Mouse (Mus musculus) adipocyte (in vitro differentiated cells): ENCODE data around the gene Camk1.

ENCODE experiments used
- DNase-seq: peaks from one replicate; pipeline ENCODE4 v3.0.0-alpha.2; 2016; ENCODE audit warnings: low spot score

Gene Camk1

GRCm38 (mm10) chr6:113343177-113344092 is at the start of gene Camk1:
Camk1 (minus strand) TSS chr6:113343984.
- DNase-seq = peak; percentile 87

GRCm38 (mm10) chr6:113392387-113393071 is 48.7 kb upstream of the Camk1 start:
- no peak for DNase-seq

GRCm38 (mm10) chr6:113392015-113392386 is 48.2 kb upstream of the Camk1 start:
- DNase-seq = no peak

- peak; percentile 21 for DNase-seq
Observed at GRCm38 (mm10) chr6:113390715-113391114, 46.9 kb upstream of the Camk1 start.

- no peak for DNase-seq
Observed at GRCm38 (mm10) chr6:113388960-113389359, 45.2 kb upstream of the Camk1 start, which contains the start of gene Ttll3. Ttll3 (plus strand) TSS chr6:113389260.

GRCm38 (mm10) chr6:113386025-113386424 is 42.2 kb upstream of the Camk1 start:
- no peak for DNase-seq

GRCm38 (mm10) chr6:113385160-113385714 is 41.5 kb upstream of the Camk1 start:
- no peak for DNase-seq

- no peak for DNase-seq
Observed at GRCm38 (mm10) chr6:113384351-113384927, 40.7 kb upstream of the Camk1 start.

GRCm38 (mm10) chr6:113380480-113380879 is 36.7 kb upstream of the Camk1 start:
- DNase-seq = no peak

GRCm38 (mm10) chr6:113379246-113379645 is 35.5 kb upstream of the Camk1 start:
- no peak for DNase-seq

GRCm38 (mm10) chr6:113377496-113378385 is 34.0 kb upstream of the Camk1 start, which contains the start of the genes Tada3 and Arpc4:
Tada3 (minus strand) TSS chr6:113377883.
Arpc4 (plus strand) TSS chr6:113378115.
- DNase-seq = peak; percentile 98

- DNase-seq = no peak
Observed at GRCm38 (mm10) chr6:113377172-113377495, 33.4 kb upstream of the Camk1 start.

GRCm38 (mm10) chr6:113373491-113373890 is 29.7 kb upstream of the Camk1 start:
- DNase-seq = no peak

GRCm38 (mm10) chr6:113370194-113370929 is 26.6 kb upstream of the Camk1 start:
- no peak for DNase-seq

GRCm38 (mm10) chr6:113368577-113368976 is 24.8 kb upstream of the Camk1 start:
- DNase-seq = no peak

GRCm38 (mm10) chr6:113368124-113368523 is 24.3 kb upstream of the Camk1 start:
- DNase-seq = no peak

GRCm38 (mm10) chr6:113367574-113367973 is 23.8 kb upstream of the Camk1 start:
- DNase-seq = no peak

GRCm38 (mm10) chr6:113366639-113367038 is 22.9 kb upstream of the Camk1 start:
- no peak for DNase-seq

- peak; percentile 87 for DNase-seq
Observed at GRCm38 (mm10) chr6:113364518-113365135, 20.8 kb upstream of the Camk1 start.

GRCm38 (mm10) chr6:113362241-113362640 is 18.5 kb upstream of the Camk1 start:
- no peak for DNase-seq
